Mouse (Mus musculus) splenic B cell, adult 2 months (primary cell): ENCODE measurements around the gene Kctd8.

ENCODE experiments used
- DNase-seq: peaks from one replicate; pipeline ENCODE4 v3.0.0-alpha.2; 2011; ENCODE audit warnings: low read depth, low spot score
- H3K27me3 ChIP-seq: 2 replicates; pipeline ENCODE4 v1.6.1; 2012; ENCODE audit warnings: mild to moderate bottlenecking, low read length, moderate library complexity, mixed read lengths; ENCODE audit not compliant: control insufficient read depth, poor library complexity, insufficient read depth, severe bottlenecking
- H3K36me3 ChIP-seq: 2 replicates; pipeline ENCODE4 v1.6.1; 2012; ENCODE audit warnings: mild to moderate bottlenecking, low read length, moderate library complexity, mixed read lengths; ENCODE audit not compliant: control insufficient read depth, poor library complexity, insufficient read depth, severe bottlenecking

The Kctd8 gene

GRCm38 (mm10) chr5:69340919-69341801 lies at the start of gene Kctd8:
TSS of gene Kctd8 (minus strand) at chr5:69341679.
- H3K36me3 ChIP-seq = no peaks in the 10 kb centered on the region
- no peak for DNase-seq
- H3K27me3 ChIP-seq = no peaks in the 10 kb centered on the region

GRCm38 (mm10) chr5:69379072-69379471 lies 37.6 kb upstream of the Kctd8 start:
- no peak for DNase-seq
- no peaks in the 10 kb centered on the region for H3K27me3 ChIP-seq
- H3K36me3 ChIP-seq = no peaks in the 10 kb centered on the region

- Histone ChIP-seq H3K36me3 (no peaks in the 10 kb centered on the region), H3K27me3 (no peaks in the 10 kb centered on the region)
- no peak for DNase-seq
Observed at GRCm38 (mm10) chr5:69350596-69350995, 9.1 kb upstream of the Kctd8 start.

DNA sequence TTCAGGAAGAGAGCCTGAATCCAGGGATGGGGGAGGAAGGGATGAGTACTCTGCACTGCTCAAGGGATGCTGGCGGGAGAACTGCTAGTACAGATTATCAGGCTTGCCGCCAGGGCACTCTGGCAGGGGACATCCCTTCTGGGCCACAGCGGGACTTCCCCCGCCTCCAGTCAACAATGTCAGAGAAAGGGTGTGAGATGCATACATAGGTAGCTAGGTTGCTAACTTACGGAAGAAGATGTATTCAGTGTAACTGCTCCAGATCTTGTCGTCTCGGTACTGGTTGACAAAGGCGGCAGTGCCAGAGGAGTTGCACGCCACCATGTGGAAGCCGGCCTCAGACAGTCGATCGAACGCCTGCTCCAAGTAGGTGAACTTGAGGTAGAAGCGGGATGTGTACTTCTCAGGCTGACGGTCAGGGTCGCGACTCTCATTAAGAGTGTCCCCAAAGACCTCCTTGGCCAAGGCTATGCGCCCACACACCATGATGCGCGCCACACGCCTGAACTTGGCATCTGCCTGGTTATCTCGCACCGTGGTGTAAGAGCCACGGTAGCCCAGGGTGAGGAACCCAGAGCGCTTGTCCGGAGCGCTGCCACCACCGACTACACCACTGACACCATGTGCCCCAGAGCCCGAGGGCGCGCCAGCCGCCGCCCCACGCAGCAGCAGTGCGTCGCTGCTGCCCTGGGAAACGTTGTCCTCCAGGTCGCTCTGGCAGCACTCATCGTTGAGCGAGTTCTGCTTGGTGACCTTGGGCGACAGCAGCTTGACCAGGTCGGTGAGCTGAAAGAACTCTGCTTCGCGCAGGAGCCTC lies 1.2 kb downstream of the Kctd8 start:
- H3K27me3 ChIP-seq = no peaks in the 10 kb centered on the region
- no peak for DNase-seq
- no peaks in the 10 kb centered on the region for H3K36me3 ChIP-seq

DNA sequence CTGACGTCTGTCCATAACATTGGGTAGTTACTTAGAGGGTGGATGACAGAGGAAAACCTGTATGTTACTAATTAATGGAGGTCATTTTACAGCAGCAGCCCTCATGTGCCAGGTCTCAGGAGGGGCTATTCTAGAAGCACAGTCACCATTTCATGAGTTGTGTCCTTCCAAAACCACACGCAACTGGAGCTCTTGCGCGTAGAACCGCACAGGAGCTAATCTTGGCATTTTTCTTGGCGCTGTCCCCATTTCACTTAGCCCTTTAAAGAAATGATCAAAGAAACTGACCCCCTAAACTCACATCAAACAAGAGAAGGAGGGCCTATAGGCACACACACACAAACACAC lies 1.9 kb downstream of the Kctd8 start:
- no peaks in the 10 kb centered on the region for H3K27me3 ChIP-seq
- DNase-seq = no peak
- no peaks in the 10 kb centered on the region for H3K36me3 ChIP-seq

- Histone ChIP-seq H3K36me3 (no peaks in the 10 kb centered on the region), H3K27me3 (no peaks in the 10 kb centered on the region)
- no peak for DNase-seq
Observed at GRCm38 (mm10) chr5:69338916-69339622, 2.4 kb downstream of the Kctd8 start.

DNA sequence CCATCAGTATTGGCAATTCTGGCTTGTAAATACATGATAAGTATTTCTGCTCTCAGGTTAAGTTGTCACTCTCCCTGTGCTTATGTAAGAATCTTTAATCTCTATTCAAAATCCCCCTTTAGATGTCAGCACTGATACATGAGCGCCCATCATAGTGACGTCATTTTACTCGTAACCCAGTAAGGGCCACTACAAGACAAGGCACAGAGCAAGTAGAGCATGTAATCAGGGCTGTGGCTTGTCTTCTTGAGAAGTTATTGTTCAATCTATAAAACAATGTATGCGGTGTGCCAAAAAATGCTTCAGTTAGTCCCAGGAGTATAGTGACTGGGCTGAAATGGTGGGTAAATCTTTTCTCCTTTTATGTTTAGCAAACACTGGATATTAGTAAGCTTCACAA lies 13.9 kb downstream of the Kctd8 start:
- no peaks in the 10 kb centered on the region for H3K36me3 ChIP-seq
- H3K27me3 ChIP-seq = no peaks in the 10 kb centered on the region
- no peak for DNase-seq

- no peaks in the 10 kb centered on the region for H3K36me3 ChIP-seq
- no peak for DNase-seq
- no peaks in the 10 kb centered on the region for H3K27me3 ChIP-seq
Observed at GRCm38 (mm10) chr5:69324566-69325230, 16.8 kb downstream of the Kctd8 start.

GRCm38 (mm10) chr5:69312611-69313010 lies 28.9 kb downstream of the Kctd8 start:
- DNase-seq = no peak
- H3K36me3 ChIP-seq = no peaks in the 10 kb centered on the region

GRCm38 (mm10) chr5:69301665-69302064 lies 39.8 kb downstream of the Kctd8 start:
- Histone ChIP-seq H3K36me3 (no peaks in the 10 kb centered on the region), H3K27me3 (no peaks in the 10 kb centered on the region)
- DNase-seq = no peak

More at GRCm38 (mm10) chr5:69312611-69313010, 28.9 kb downstream of the Kctd8 start:
- H3K27me3 ChIP-seq = no peaks in the 10 kb centered on the region

DNA sequence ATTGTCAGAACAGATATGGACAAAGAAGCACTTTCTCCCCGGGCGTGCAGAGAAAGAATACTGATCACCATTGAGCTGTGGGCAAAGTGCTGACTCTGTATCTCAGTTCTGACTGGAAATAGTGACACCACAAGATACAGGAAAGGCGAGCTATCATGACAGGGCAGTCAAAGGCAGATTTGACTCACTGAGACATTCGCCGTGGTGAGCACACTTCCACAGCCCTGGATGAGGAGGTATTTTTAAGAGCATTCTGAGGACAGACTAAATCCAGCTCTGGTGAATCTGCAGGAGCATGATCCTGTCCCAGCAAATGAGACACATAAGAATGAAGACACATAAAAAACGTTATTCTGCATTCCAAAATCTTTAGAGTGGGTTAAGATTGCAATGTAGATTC lies 49.1 kb downstream of the Kctd8 start:
- Histone ChIP-seq H3K27me3 (no peaks in the 10 kb centered on the region), H3K36me3 (no peaks in the 10 kb centered on the region)
- no peak for DNase-seq

DNA sequence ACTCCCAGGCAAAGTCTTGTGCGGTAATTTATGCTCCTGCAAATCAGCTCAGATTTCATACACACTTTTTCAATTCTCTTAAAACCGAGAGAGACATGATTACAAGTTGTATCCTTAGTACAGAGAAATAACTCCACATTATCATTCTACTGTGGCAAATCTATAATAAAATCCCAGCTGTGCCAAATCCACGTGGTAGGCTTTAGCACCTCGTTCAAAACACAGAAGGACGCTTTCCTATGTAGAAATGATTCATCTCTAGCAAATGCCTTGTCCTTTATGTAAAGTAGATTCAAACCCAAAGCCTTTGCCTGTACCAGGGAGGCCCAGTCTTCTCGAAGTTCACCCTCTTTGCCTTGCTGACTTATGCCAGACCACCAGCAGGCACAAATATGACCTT lies 57.1 kb downstream of the Kctd8 start:
- no peak for DNase-seq
- no peaks in the 10 kb centered on the region for H3K27me3 ChIP-seq

DNA sequence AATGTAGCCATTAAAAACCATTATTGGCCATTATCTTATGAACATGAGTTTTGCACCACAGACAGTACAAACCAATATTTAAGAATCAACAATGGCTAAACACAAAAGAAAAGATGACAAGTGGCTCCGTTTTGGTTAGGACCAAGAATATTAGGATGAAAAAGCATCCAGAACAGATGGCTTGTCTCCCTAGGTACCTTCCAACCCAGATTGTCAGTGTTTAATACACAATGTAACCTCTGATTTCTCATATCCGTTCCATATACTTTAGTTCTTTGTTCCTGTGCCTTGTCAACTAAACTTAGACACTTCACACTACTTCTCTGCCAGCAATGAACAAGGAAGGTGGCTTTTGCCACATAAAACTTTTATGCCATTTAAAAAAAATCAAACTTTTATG lies 89.1 kb downstream of the Kctd8 start:
- Histone ChIP-seq H3K27me3 (no peaks in the 10 kb centered on the region), H3K36me3 (no peaks in the 10 kb centered on the region)
- no peak for DNase-seq

More for the DNA sequence above, 57.1 kb downstream of the Kctd8 start:
- no peaks in the 10 kb centered on the region for H3K36me3 ChIP-seq

DNA sequence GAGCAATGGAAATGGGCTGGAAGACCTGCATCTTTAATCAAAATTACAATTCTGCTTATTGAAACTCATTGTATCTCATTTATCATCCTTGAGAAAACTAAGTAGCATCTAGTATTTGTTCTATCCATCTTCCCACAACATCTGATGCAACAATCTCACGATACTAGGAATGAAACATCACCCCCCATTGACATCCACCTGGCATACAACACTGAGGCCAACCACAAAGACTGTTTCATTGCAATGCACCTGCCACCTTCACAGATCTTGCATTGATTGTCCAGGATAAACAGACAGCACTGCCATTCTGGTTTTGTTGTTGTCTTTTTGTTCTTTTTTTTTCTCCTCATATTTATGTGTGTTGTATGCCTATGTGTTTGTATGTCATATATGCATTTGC lies 99.5 kb downstream of the Kctd8 start:
- no peaks in the 10 kb centered on the region for H3K27me3 ChIP-seq
- H3K36me3 ChIP-seq = no peaks in the 10 kb centered on the region
- DNase-seq = no peak
